Mouse (Mus musculus) C2C12 (cell line): ENCODE measurements around the gene Plppr5.

ENCODE experiments used
- CTCF ChIP-seq: IDR thresholded peaks from one replicate; pipeline ENCODE4 v1.5.1; 2011; ENCODE audit not compliant: control insufficient read depth, insufficient read depth, insufficient read length
- FOSL1 ChIP-seq: IDR thresholded peaks from one replicate; pipeline ENCODE4 v1.8.0; 2011; ENCODE audit warnings: mild to moderate bottlenecking, low read length; ENCODE audit not compliant: poor library complexity, insufficient read depth, severe bottlenecking
- MAX ChIP-seq: IDR thresholded peaks from one replicate; pipeline ENCODE4 v1.6.1; 2011; ENCODE audit warnings: mild to moderate bottlenecking, control low read depth
- MYOD1 ChIP-seq: IDR thresholded peaks from one replicate; pipeline ENCODE4 v1.6.1; 2011; ENCODE audit warnings: low read depth; ENCODE audit not compliant: control insufficient read depth, insufficient read length
- MYOG ChIP-seq: IDR thresholded peaks from one replicate; pipeline ENCODE4 v1.6.1; 2011; ENCODE audit not compliant: control insufficient read depth, insufficient read length; ENCODE audit errors: extremely low read depth
- USF1 ChIP-seq: IDR thresholded peaks from one replicate; pipeline ENCODE4 v1.6.1; 2011; ENCODE audit warnings: low read depth, mild to moderate bottlenecking, control low read depth, moderate library complexity

DNA sequence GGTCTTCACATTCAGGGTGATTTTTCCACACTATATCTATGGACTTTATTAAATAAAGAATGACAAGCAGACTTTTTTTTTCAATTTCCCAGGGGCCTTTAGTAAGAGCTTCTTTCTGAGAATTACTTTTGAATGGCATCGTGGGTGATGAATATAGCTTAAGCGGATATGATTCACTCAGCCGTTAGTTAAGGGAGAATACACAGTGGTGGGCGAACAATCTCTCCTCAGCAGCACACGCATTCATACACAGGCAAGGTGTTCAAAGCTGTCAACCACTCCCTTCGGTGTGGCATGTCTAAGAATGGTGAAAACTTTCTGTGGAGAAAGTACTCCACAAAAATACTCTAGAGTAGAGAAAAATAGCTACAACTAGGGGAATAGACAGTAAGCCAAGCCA is 104.6 kb downstream of the Plppr5 start:
- TF ChIP-seq CTCF: no peak
- TF ChIP-seq MAX: no peak
- no peak for TF ChIP-seq USF1
- TF ChIP-seq FOSL1: no peak
- TF ChIP-seq MYOG: no peak
- TF ChIP-seq MYOD1: no peak
